Mouse (Mus musculus): Measurements from ENCODE around the gene Nipsnap2. TPM values are rescaled to one million over a fixed set of nuclear protein-coding genes. Genes with fewer than 3 reads are reported as not detected.
"Not testable (repeated sequence)": the region's sequence is repeated elsewhere in the genome, so short reads cannot be mapped to it uniquely, and the experiment has no call there.

The Nipsnap2 gene
- total and polyA plus RNA-seq, 2 experiments from 2014 or later = 71.7 to 97.9 TPM

GRCm38 (mm10) chr5:129786818-129787790, 62.2 kb downstream of the Nipsnap2 start, which contains the start of gene Psph:
Gene Psph, minus strand, starts transcription at chr5:129787449.
- H3K36me3 ChIP-seq (ENCODE audit: insufficient read depth) = peaks cover 31% of the 10 kb centered on the region
- peak within 1 kb of the TSS; percentile 95 for H3K9ac ChIP-seq
- 0 out of 2 replicates have a peak, but pooled peaks cover 7% of the 10 kb centered on the region for H3K4me1 ChIP-seq (ENCODE audit: insufficient read depth)
- peak within 1 kb of the TSS; percentile 100 for H3K27ac ChIP-seq (ENCODE audit: low read depth, low read length)
- peak; percentile 41 for TF ChIP-seq CTCF (IDR thresholded peaks at IDR 0.05; ENCODE audit: low read depth)
- ATAC-seq (peak; percentile 99), DNase-seq (peak; percentile 100)
- WGBS = under 1% methylated on average over 73 of the region's 73 CpGs
- H3K9me3 ChIP-seq (ENCODE audit: low read length) = no peaks in the 10 kb centered on the region
- H3K4me2 ChIP-seq (ENCODE audit: low read depth) = peak within 1 kb of the TSS; percentile 67
- H3K4me3 ChIP-seq (ENCODE audit: low read depth, low read length) = peak within 1 kb of the TSS; percentile 96
- H3K27me3 ChIP-seq (ENCODE audit: insufficient read depth, low read length) = no peaks in the 10 kb centered on the region

DNA sequence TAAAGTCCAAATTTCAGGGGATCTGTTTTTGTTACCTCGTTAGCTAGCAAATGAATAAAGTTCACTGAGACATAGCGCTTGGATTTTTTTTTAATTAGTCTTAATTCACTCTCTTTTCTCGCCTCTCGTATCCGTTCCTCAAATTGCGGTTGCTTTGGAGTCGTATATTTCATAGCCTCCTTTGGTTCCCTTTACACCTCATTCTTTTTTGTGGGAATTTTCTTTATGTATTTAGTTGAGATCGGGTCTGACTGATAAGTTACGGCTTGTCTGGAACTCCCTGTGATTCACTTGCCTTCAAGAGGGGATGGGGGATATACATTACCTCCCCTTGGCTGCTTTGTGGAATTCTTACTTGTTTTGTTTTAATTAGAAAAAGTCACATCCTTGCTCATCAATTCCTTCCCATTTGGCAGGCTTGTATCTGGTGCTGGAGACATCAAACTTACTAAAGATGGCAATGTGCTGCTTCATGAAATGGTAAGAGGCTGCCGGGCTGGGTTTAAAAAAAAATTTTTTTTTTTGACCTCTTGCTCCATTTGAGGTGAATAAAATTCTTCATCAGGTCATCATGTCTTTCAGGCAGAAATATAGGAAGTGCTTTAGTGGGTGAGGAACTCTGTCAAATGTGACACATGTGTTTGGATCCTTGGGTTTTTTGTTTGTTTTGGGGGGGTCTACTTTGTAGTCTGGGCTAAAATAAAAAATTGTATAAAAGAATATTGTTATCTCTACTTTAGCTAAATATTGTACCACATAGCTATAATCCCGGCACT, 63.1 kb downstream of the Nipsnap2 start:
- DNase-seq (no peak), ATAC-seq (no peak)
- H3K4me2 ChIP-seq (ENCODE audit: low read depth) = peak overlapping the region; percentile 67
- peak overlapping the region; percentile 96 for H3K4me3 ChIP-seq (ENCODE audit: low read depth, low read length)
- H3K9me3 ChIP-seq (ENCODE audit: low read length) = no peaks in the 10 kb centered on the region
- peaks cover 40% of the 10 kb centered on the region for H3K36me3 ChIP-seq (ENCODE audit: insufficient read depth)
- H3K4me1 ChIP-seq (ENCODE audit: insufficient read depth) = 0 out of 2 replicates have a peak, but pooled peaks cover 7% of the 10 kb centered on the region
- H3K9ac ChIP-seq = peak overlapping the region; percentile 95
- WGBS = 13% methylated on average over 11 of the region's 11 CpGs
- H3K27ac ChIP-seq (ENCODE audit: low read depth, low read length) = peak overlapping the region; percentile 100
- H3K27me3 ChIP-seq (ENCODE audit: insufficient read depth, low read length) = no peaks in the 10 kb centered on the region
- no peak for TF ChIP-seq CTCF (IDR thresholded peaks at IDR 0.05; ENCODE audit: low read depth)

DNA sequence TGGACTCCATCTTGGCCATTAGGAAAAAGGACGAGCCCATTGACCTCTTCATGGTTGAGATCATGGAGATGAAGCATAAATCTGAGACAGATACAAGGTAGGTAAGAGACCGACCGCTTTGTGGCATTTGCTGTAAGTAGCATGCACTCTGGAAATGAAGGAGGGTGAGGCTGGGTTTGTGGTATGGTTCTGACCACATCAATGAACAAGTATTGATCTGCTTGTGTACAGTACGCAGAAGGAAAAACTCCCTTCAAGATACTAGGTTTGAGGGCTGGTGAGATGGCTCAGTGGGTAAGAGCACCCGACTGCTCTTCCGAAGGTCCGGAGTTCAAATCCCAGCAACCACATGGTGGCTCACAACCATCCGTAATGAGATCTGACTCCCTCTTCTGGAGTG, 65.7 kb downstream of the Nipsnap2 start:
- not testable (repeated sequence) for H3K27ac ChIP-seq (ENCODE audit: low read depth, low read length); H3K9me3 ChIP-seq (ENCODE audit: low read length); H3K4me1 ChIP-seq (ENCODE audit: insufficient read depth); H3K9ac ChIP-seq; H3K4me3 ChIP-seq (ENCODE audit: low read depth, low read length); H3K27me3 ChIP-seq (ENCODE audit: insufficient read depth, low read length); DNase-seq; ATAC-seq; H3K4me2 ChIP-seq (ENCODE audit: low read depth)
- peaks cover 55% of the 10 kb centered on the region for H3K36me3 ChIP-seq (ENCODE audit: insufficient read depth)
- 92% methylated on average over 7 of the region's 8 CpGs for WGBS

Other genes with a start within 250 kb of the Nipsnap2 start
- gene Sfswap, start 223.8 kb upstream of the Nipsnap2 start, total RNA-seq (2014; rRNA removed) = 125 and 126 TPM in 2 replicates
- gene Sfswap, start 223.8 kb upstream of the Nipsnap2 start, polyA plus RNA-seq (2015; fragmentation: Nextera tagmentation; extraction: Ambion mirVana) = 42.1 and 46.7 TPM in 2 replicates
- 27.4 and 30.9 TPM in 2 replicates for gene Mmp17, start 140.9 kb upstream of the Nipsnap2 start, total RNA-seq (2014; rRNA removed)
- gene Mmp17, start 140.9 kb upstream of the Nipsnap2 start, polyA plus RNA-seq (2015; fragmentation: Nextera tagmentation; extraction: Ambion mirVana) = 11.9 and 13.9 TPM in 2 replicates
- gene Zfp11, start 55.0 kb upstream of the Nipsnap2 start, total RNA-seq (2014; rRNA removed) = 4.3 and 5.8 TPM in 2 replicates
- gene Zfp11, start 55.0 kb upstream of the Nipsnap2 start, polyA plus RNA-seq (2015; fragmentation: Nextera tagmentation; extraction: Ambion mirVana) = 3.3 and 4.8 TPM in 2 replicates
- not detected in 2 replicates for gene Sept14, start 16.6 kb upstream of the Nipsnap2 start, total RNA-seq (2014; rRNA removed)
- gene Sept14, start 16.6 kb upstream of the Nipsnap2 start, polyA plus RNA-seq (2015; fragmentation: Nextera tagmentation; extraction: Ambion mirVana) = not detected in 2 replicates
- 131 and 146 TPM in 2 replicates for gene Mrps17, start 9.6 kb upstream of the Nipsnap2 start, total RNA-seq (2014; rRNA removed)
- 169 and 184 TPM in 2 replicates for gene Mrps17, start 9.6 kb upstream of the Nipsnap2 start, polyA plus RNA-seq (2015; fragmentation: Nextera tagmentation; extraction: Ambion mirVana)
- 33.3 and 37.9 TPM in 2 replicates for gene Psph, start 62.4 kb downstream of the Nipsnap2 start, total RNA-seq (2014; rRNA removed)
- 44.6 and 46.3 TPM in 2 replicates for gene Psph, start 62.4 kb downstream of the Nipsnap2 start, polyA plus RNA-seq (2015; fragmentation: Nextera tagmentation; extraction: Ambion mirVana)
- gene Sumf2, start 121.9 kb downstream of the Nipsnap2 start, total RNA-seq (2014; rRNA removed) = 16.6 and 29.9 TPM in 2 replicates
- 21.2 and 22.3 TPM in 2 replicates for gene Sumf2, start 121.9 kb downstream of the Nipsnap2 start, polyA plus RNA-seq (2015; fragmentation: Nextera tagmentation; extraction: Ambion mirVana)
- gene Chchd2, start 162.4 kb downstream of the Nipsnap2 start, total RNA-seq (2014; rRNA removed) = 905 and 1,053 TPM in 2 replicates
- gene Chchd2, start 162.4 kb downstream of the Nipsnap2 start, polyA plus RNA-seq (2015; fragmentation: Nextera tagmentation; extraction: Ambion mirVana) = 889 and 1,240 TPM in 2 replicates
- 21.2 and 23.6 TPM in 2 replicates for gene Zbed5, start 170.7 kb downstream of the Nipsnap2 start, total RNA-seq (2014; rRNA removed)
- gene Zbed5, start 170.7 kb downstream of the Nipsnap2 start, polyA plus RNA-seq (2015; fragmentation: Nextera tagmentation; extraction: Ambion mirVana) = 8.3 and 9.8 TPM in 2 replicates
- 1.2 and 1.4 TPM in 2 replicates for gene Phkg1, start 173.5 kb downstream of the Nipsnap2 start, total RNA-seq (2014; rRNA removed)
- 0.50 and 1.3 TPM in 2 replicates for gene Phkg1, start 173.5 kb downstream of the Nipsnap2 start, polyA plus RNA-seq (2015; fragmentation: Nextera tagmentation; extraction: Ambion mirVana)
- gene Nupr1l, start 183.5 kb downstream of the Nipsnap2 start, total RNA-seq (2014; rRNA removed) = 1.4 and 3.0 TPM in 2 replicates
- 5.5 and 5.6 TPM in 2 replicates for gene Nupr1l, start 183.5 kb downstream of the Nipsnap2 start, polyA plus RNA-seq (2015; fragmentation: Nextera tagmentation; extraction: Ambion mirVana)
- gene Vkorc1l1, start 216.9 kb downstream of the Nipsnap2 start, total RNA-seq (2014; rRNA removed) = 43.5 and 52.8 TPM in 2 replicates
- gene Vkorc1l1, start 216.9 kb downstream of the Nipsnap2 start, polyA plus RNA-seq (2015; fragmentation: Nextera tagmentation; extraction: Ambion mirVana) = 16.9 and 22.0 TPM in 2 replicates